8 mouse cellular contexts compared by ENCODE assay signal in the genomic region with DNA sequence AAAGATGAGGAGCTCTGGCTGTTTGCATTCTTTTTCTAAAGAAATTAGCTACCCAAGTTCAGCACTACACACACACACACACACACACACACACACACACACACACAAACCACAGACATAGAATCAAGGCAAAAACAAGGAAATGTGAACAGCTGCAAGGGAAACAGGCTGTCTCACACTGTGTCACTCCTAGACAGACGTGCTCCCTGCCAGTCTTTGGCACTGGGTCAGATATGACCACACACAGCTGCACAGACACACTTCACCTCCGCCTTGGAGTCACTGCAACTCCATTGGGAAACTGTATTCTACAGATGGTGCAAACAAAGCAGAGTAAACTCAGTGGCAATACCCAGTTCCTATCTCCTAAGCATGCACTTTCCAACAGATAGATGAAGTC. TPM values are rescaled to one million over a fixed set of nuclear protein-coding genes. Genes with fewer than 3 reads are reported as not detected.
DNase-seq lines count a peak whose midpoint lies in the region; ATAC-seq lines count a peak whose summit lies in the region.

No protein-coding gene starts in this region.

- H3K9me3 ChIP-seq in kidney, embryonic 15.5 days (replicated peaks) = no peaks in the 10 kb centered on the region

- H3K36me3 ChIP-seq in kidney, embryonic 15.5 days = peaks cover 5% of the 10 kb centered on the region; the same call in 1 of the 2 replicates

- H3K4me2 ChIP-seq in kidney, embryonic 15.5 days = no peak overlapping the region

- H3K4me3 ChIP-seq in kidney, embryonic 15.5 days (replicated peaks) = no peak overlapping the region

- no peak for ATAC-seq in kidney, embryonic 15.5 days (replicated peaks; ENCODE audit: low FRiP score)
- ATAC-seq in monocyte, adult 5-6 weeks (replicated peaks; ENCODE audit: insufficient number of reproducible peaks, low FRiP score, low TSS enrichment, poor library complexity, severe bottlenecking) = no peak

- H3K27ac ChIP-seq in kidney, embryonic 15.5 days = no peak overlapping the region

- peaks cover 7% of the 10 kb centered on the region; the same call in 1 of the 2 replicates for H3K27me3 ChIP-seq in kidney, embryonic 15.5 days

- 63% methylated on average over 2 of the region's 2 CpGs for WGBS in kidney, embryonic 15.5 days

- peak; percentile 6 for DNase-seq in kidney, postnatal 10 days
- DNase-seq in kidney, adult 8-10 months = no peak
- DNase-seq in CD4-positive helper T cell, adult 2 months (ENCODE audit: low read depth, low spot score) = peak; percentile 52
- peak; percentile 16 for DNase-seq in c-Kit-positive CD71-negative TER-119-negative erythroid progenitor cells, embryonic 14.5 days (ENCODE audit: low read depth)
- peak; percentile 52 for DNase-seq in lung, postnatal 10 days
- DNase-seq in neural tube, embryonic 10.5 days (ENCODE audit: extremely low spot score, low spot score) = no peak

- H3K4me1 ChIP-seq in kidney, embryonic 15.5 days = no peaks in the 10 kb centered on the region

- H3K9ac ChIP-seq in kidney, embryonic 15.5 days = no peak overlapping the region

RNA-seq across cellular contexts. Expression of gene Gpr34, which starts 55.3 kb away (rescaled TPM):
- 1.0 and 1.1 TPM in 2 replicates for polyA plus RNA-seq in kidney, embryonic 15.5 days (2015; fragmentation: Nextera tagmentation; extraction: Ambion mirVana)
- 1.2 to 6.0 TPM (median 3.8 TPM) in 3 replicates for total RNA-seq in monocyte, adult 5-6 weeks (2017)

Comparison
In these comparisons a context has a peak if more than half of its experiments do, and no peak if none do; other contexts are left out.
1. DNase-seq: peak in kidney, postnatal 10 days (single experiment), CD4-positive helper T cell, adult 2 months (single experiment), c-Kit-positive CD71-negative TER-119-negative erythroid progenitor cells, embryonic 14.5 days (single experiment) and lung, postnatal 10 days (single experiment); none in kidney, adult 8-10 months (0 of 2) and neural tube, embryonic 10.5 days (single experiment).